10 mouse cellular contexts compared by ENCODE assay signal in genomic region chr4:142674641-142675465, GRCm38 (mm10).
DNase-seq lines count a peak whose midpoint lies in the region; ATAC-seq lines count a peak whose summit lies in the region.
"Had no signal": no experiment of that assay in that cellular context is flagged by ENCODE, and none has a peak within 500 bp of the region (broad histone marks: within the 10 kb centered on the region; RNA-seq: fewer than 3 reads in every experiment).

No protein-coding gene starts in this region.

- no peak for ATAC-seq in neural tube, embryonic 15.5 days (ENCODE audit: low FRiP score)

- WGBS in neural tube, embryonic 15.5 days = 62% methylated on average over 22 of the region's 22 CpGs

- H3K4me1 ChIP-seq in neural tube, embryonic 15.5 days = peaks cover 9% of the 10 kb centered on the region; the same call in 1 of the 2 replicates
- H3K4me1 ChIP-seq: megakaryocyte, embryonic 14.5 days had no signal

- intact Hi-C loops in heart, postnatal 10 days (cut with DNase I) = no loop called here

- H3K36me3 ChIP-seq in neural tube, embryonic 15.5 days = no peaks in the 10 kb centered on the region

- DNase-seq in gastrocnemius, adult 18-20 months (ENCODE audit: low spot score) = peak; percentile 29
- DNase-seq in gastrocnemius, postnatal 25 days = no peak
- peak; percentile 19 for DNase-seq in neural tube, embryonic 10.5 days (ENCODE audit: extremely low spot score, low spot score)
- DNase-seq in heart, postnatal 10 days = peak; percentile 34 to 55
- peak; percentile 9 for DNase-seq in retina, postnatal 7 days (ENCODE audit: low read depth, low spot score)
- no peak for DNase-seq in right cerebral cortex, adult 2 months (ENCODE audit: low spot score in 2 of 2)
- no peak for DNase-seq in adipocyte (ENCODE audit: low spot score)
- DNase-seq: kidney, adult 9 months had no signal

- H3K4me3 ChIP-seq in neural tube, embryonic 15.5 days (replicated peaks) = no peak overlapping the region

- no peak overlapping the region for H3K27ac ChIP-seq in neural tube, embryonic 15.5 days (replicated peaks)

- no peak overlapping the region for H3K9ac ChIP-seq in neural tube, embryonic 15.5 days (replicated peaks)

- H3K9me3 ChIP-seq in neural tube, embryonic 15.5 days (replicated peaks) = no peaks in the 10 kb centered on the region

- no peak overlapping the region for H3K4me2 ChIP-seq in neural tube, embryonic 15.5 days

- H3K27me3 ChIP-seq in neural tube, embryonic 15.5 days (replicated peaks) = no peaks in the 10 kb centered on the region
- H3K27me3 ChIP-seq: megakaryocyte, embryonic 14.5 days had no signal

Comparison
In these comparisons a context has a peak if more than half of its experiments do, and no peak if none do; other contexts are left out.
1. DNase-seq: peak in gastrocnemius, adult 18-20 months (single experiment), neural tube, embryonic 10.5 days (single experiment), heart, postnatal 10 days (2 of 2) and retina, postnatal 7 days (single experiment); none in gastrocnemius, postnatal 25 days (single experiment), right cerebral cortex, adult 2 months (0 of 2) and adipocyte (single experiment).